Mouse (Mus musculus) C2C12 (cell line): ENCODE results near the gene Syap1. TPM values are rescaled to one million over a fixed set of nuclear protein-coding genes. Genes with fewer than 3 reads are reported as not detected.
A peak's percentile ranks its signal among the peaks of the same experiment; 100 is the strongest.
"Not testable (repeated sequence)": the region's sequence is repeated elsewhere in the genome, so short reads cannot be mapped to it uniquely, and the experiment has no call there.

Source experiments
- H3K27me3 ChIP-seq: one replicate; pipeline ENCODE4 v1.6.1; 2011; ENCODE audit not compliant: control insufficient read depth, insufficient read depth, insufficient read length
- H3K36me3 ChIP-seq: one replicate; pipeline ENCODE4 v1.6.1; 2011; ENCODE audit not compliant: control insufficient read depth, insufficient read depth
- H3K4me3 ChIP-seq: one replicate; pipeline ENCODE4 v1.5.1; 2011; ENCODE audit warnings: mild to moderate bottlenecking, control low read depth; ENCODE audit not compliant: poor library complexity, insufficient read depth, severe bottlenecking
- H3K79me2 ChIP-seq: one replicate; pipeline ENCODE4 v1.6.1; 2011; ENCODE audit not compliant: control insufficient read depth, insufficient read depth
- H3K79me3 ChIP-seq: one replicate; pipeline ENCODE4 v1.6.1; 2011; ENCODE audit warnings: low read depth, control low read depth
- H3ac ChIP-seq: one replicate; pipeline ENCODE3; 2011; ENCODE audit warnings: low read depth; ENCODE audit not compliant: control insufficient read depth, insufficient read length
- CEBPB ChIP-seq: IDR thresholded peaks from one replicate; pipeline ENCODE4 v1.6.1; 2011; ENCODE audit warnings: low read depth, mild to moderate bottlenecking, control low read depth, moderate library complexity
- CTCF ChIP-seq: IDR thresholded peaks from one replicate; pipeline ENCODE4 v1.5.1; 2011; ENCODE audit not compliant: control insufficient read depth, insufficient read depth, insufficient read length
- FOSL1 ChIP-seq: IDR thresholded peaks from one replicate; pipeline ENCODE4 v1.8.0; 2011; ENCODE audit warnings: mild to moderate bottlenecking, low read length; ENCODE audit not compliant: poor library complexity, insufficient read depth, severe bottlenecking
- MAX ChIP-seq: IDR thresholded peaks from one replicate; pipeline ENCODE4 v1.6.1; 2011; ENCODE audit warnings: mild to moderate bottlenecking, control low read depth
- MYOD1 ChIP-seq: IDR thresholded peaks from one replicate; pipeline ENCODE4 v1.6.1; 2011; ENCODE audit warnings: low read depth; ENCODE audit not compliant: control insufficient read depth, insufficient read length
- MYOG ChIP-seq: IDR thresholded peaks from one replicate; pipeline ENCODE4 v1.6.1; 2011; ENCODE audit not compliant: control insufficient read depth, insufficient read length; ENCODE audit errors: extremely low read depth
- USF1 ChIP-seq: IDR thresholded peaks from one replicate; pipeline ENCODE4 v1.6.1; 2011; ENCODE audit warnings: low read depth, mild to moderate bottlenecking, control low read depth, moderate library complexity
- polyA plus RNA-seq: library from polyadenylated mRNA; unstranded; fragments of >200 nt; fragmentation: generic; extraction: Trizol; gene quantifications from one replicate; pipeline ENCODE4 v1.2.1, GENCODE M21; 2012; ENCODE audit warnings: missing spikeins

Syap1 gene
- polyA plus RNA-seq, 1 experiment = 9.4 TPM

DNA sequence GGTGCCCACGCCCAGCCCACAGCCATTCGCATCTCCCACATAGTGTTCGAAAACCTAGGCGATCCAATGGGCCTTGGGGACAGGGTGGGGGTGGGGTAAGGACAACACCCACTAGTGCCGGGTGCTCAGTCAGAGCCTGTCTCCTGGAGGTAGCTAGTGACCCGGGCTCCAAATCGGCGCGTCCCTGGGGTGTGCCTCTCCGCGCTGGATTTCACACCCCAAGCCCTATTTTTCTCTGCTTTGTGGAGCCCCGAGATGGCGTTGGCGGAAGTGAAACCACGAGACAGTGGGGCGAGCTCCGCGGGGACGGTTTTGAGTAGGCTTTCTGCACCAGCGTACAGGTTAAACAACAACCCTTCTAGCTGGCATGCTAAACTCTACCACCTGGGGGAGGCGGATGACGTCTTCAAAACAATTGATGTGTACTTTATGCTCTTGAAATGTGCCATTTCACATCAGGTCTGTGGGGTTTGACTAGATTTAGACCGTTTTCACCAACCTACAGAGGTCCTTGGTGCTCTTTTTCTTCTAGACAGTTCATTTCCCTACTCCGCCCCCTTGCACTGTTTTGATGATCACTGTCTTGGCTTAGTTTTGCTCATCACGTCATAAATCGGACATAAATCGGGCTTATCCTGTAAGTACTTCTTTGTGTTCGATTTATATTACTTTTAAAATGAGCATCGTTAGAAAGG lies 13.9 kb upstream of the Syap1 start:
- no peaks in the 10 kb centered on the region for H3K27me3 ChIP-seq
- peak overlapping the region; percentile 68 for H3ac ChIP-seq
- no peak for TF ChIP-seq FOSL1
- no peak for TF ChIP-seq MAX
- no peak for TF ChIP-seq MYOG
- no peak for TF ChIP-seq CTCF
- no peak for TF ChIP-seq CEBPB
- TF ChIP-seq USF1 = no peak
- TF ChIP-seq MYOD1 = no peak
- no peaks in the 10 kb centered on the region for H3K79me3 ChIP-seq
- H3K79me2 ChIP-seq = peaks cover 12% of the 10 kb centered on the region
- peak overlapping the region; percentile 37 for H3K4me3 ChIP-seq
- H3K36me3 ChIP-seq = no peaks in the 10 kb centered on the region

DNA sequence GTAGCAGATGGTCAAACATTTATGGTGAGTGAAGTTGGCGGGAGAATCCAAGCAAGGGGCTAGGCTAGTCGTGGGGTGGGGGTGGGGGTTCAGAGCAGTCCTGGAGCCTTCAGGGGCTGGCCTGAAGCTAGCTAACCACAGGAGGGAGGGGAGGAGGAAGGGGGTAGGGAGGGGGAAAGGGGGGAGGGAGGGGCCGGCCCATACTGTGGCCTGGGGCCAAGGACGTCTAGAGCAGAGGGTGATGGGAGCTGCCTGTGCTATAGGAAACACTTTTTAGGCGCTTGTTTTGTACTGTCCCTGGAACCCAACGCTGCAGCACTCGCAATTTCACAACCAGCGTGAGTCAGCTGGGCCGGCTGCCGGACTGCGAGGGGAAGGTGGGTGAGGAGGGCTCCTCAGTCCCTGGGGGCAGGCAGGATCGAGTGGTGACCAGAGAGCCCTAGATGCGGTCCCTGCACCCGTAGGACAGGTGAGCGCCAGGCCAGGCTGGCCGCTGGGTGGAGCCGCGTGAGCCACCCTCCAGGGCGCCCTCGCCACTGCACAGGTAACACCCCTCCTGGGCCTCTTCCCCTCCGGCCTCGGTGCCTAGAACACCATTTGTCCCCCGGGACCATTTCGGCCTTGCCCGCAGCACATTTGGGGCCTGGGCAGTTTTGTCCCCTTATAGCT lies 13.3 kb upstream of the Syap1 start:
- H3K79me3 ChIP-seq = no peaks in the 10 kb centered on the region
- peak overlapping the region; percentile 68 for H3ac ChIP-seq
- H3K27me3 ChIP-seq = no peaks in the 10 kb centered on the region
- no peaks in the 10 kb centered on the region for H3K36me3 ChIP-seq
- TF ChIP-seq CEBPB (peak; percentile 51), MYOG (no peak)
- H3K79me2 ChIP-seq = peaks cover 12% of the 10 kb centered on the region
- peak overlapping the region; percentile 37 for H3K4me3 ChIP-seq

GRCm38 (mm10) chrX:162900938-162901337 lies 12.7 kb upstream of the Syap1 start, which contains the start of gene Ctps2:
Gene Ctps2 (plus strand): TSS chrX:162901238.
- peak within 1 kb of the TSS; percentile 68 for H3ac ChIP-seq
- no peaks in the 10 kb centered on the region for H3K27me3 ChIP-seq
- no peaks in the 10 kb centered on the region for H3K79me3 ChIP-seq
- no peaks in the 10 kb centered on the region for H3K36me3 ChIP-seq
- TF ChIP-seq FOSL1 (no peak), MAX (no peak), MYOD1 (no peak), CTCF (no peak), CEBPB (no peak), USF1 (no peak), MYOG (no peak)
- H3K79me2 ChIP-seq = peaks cover 12% of the 10 kb centered on the region
- peak within 1 kb of the TSS; percentile 37 for H3K4me3 ChIP-seq

DNA sequence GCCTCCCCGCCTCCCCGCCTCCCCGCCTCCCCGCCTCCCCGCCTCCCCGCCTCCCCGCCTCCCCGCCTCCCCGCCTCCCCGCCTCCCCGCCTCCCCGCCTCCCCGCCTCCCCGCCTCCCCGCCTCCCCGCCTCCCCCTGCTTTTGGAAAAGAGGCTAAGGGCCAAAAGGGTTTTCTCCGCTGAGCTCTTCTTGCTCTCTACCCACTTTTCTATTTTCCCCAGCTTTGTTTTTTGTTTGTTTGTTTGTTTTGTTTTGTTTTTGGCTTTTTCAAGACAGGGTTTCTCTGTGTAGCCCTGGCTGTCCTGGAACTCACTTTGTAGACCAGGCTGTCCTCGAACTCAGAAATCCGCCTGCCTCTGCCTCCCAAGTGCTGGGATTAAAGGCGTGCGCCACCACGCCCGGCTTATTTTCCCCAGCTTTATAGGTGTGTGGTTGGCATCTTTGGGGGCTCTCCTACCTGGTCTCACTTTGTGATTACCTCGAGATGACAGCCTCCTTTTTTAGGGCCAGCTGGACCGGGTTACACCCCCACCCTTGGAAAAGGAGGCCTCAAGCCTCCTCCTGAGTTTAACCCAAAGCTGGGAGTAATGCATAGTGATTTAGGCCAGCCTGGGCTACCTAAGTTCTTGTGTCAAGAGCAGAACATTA lies 452 bp upstream of the Syap1 start:
- H3K27me3 ChIP-seq, H3ac ChIP-seq, H3K36me3 ChIP-seq, H3K79me3 ChIP-seq, H3K4me3 ChIP-seq: not testable (repeated sequence)
- peaks cover 39% of the 10 kb centered on the region for H3K79me2 ChIP-seq

DNA sequence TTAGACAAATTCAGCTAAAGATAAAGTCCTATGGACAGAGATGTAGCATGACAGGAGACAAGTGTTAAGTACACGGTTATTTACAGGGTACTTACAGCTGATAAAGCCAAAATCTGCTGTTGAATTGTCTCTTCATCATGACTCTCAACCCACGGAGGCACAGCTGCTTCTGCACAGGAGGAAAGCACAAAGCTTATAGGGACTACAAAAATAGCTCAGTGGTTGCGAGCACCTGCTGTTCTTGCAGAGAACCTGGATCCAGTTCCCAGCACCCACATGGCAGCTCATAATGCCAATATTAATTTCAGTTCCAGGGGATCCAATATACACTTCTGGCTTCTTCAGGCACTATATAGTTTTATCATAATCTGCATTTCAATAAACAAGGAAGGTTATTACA lies 10.0 kb downstream of the Syap1 start:
- TF ChIP-seq FOSL1 (no peak), MYOG (no peak), MYOD1 (no peak), USF1 (no peak), CEBPB (no peak), CTCF (no peak), MAX (no peak)
- H3K36me3 ChIP-seq = peaks cover 3% of the 10 kb centered on the region
- H3K4me3 ChIP-seq = no peak overlapping the region
- H3K79me2 ChIP-seq = peaks cover under 1% of the 10 kb centered on the region
- H3K27me3 ChIP-seq = no peaks in the 10 kb centered on the region
- no peak overlapping the region for H3ac ChIP-seq
- H3K79me3 ChIP-seq = no peaks in the 10 kb centered on the region

DNA sequence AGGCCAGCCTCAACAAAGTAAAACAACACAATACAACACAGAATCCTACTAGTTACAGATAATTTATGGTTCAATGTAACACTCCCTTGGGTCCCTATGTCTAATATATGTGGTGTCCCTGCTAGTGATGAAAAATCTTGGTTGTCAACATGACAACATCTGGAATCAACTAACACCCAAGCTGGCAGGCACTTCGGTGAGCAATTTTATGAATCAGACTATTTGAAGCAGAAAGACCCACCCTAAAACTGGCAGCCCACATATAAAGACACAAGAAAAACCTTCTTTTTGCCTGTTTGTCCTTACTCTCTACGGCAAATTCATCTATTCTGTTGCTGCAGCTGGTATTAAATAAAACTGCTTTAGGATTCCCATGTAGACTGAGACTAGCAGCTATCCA lies 14.5 kb downstream of the Syap1 start:
- Histone ChIP-seq H3K4me3 (no peak overlapping the region), H3ac (no peak overlapping the region), H3K36me3 (peaks cover 13% of the 10 kb centered on the region), H3K79me2 (no peaks in the 10 kb centered on the region), H3K79me3 (no peaks in the 10 kb centered on the region), H3K27me3 (no peaks in the 10 kb centered on the region)
- TF ChIP-seq FOSL1 (no peak), MYOG (no peak), CEBPB (no peak), USF1 (no peak), CTCF (no peak), MAX (no peak), MYOD1 (no peak)
